Mouse (Mus musculus): ENCODE data around the gene Abcd1.
"Not testable (repeated sequence)": the region's sequence is repeated elsewhere in the genome, so short reads cannot be mapped to it uniquely, and the experiment has no call there.

Abcd1 gene

GRCm38 (mm10) chrX:73716109-73716661, at the start of gene Abcd1, which contains the start of gene Bcap31:
TSS of gene Abcd1 (plus strand) at chrX:73716597.
TSS of gene Bcap31 (minus strand) at chrX:73716175.
- DNase-seq, result peak; percentile 97

DNA sequence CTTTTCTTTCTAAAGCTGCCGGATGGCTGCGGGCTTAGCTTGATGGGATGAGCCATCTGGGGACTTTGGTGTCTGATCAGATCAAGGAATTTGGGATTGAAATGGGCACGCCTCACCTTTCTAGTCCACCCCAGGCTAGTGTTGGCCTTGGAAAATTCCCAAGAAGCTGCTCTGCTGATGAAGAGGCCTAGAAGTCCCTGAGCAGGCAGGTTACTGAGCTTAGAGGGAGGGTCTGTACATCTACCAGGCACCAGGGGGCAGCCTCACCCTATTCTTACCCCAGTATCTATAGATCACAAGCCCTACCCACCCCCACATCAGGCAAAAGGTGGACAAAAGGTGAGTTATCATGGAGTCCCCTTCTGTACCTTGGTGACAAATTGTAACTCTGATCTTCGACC, 44.4 kb upstream of the Abcd1 start:
- DNase-seq, result peak; percentile 71

DNA sequence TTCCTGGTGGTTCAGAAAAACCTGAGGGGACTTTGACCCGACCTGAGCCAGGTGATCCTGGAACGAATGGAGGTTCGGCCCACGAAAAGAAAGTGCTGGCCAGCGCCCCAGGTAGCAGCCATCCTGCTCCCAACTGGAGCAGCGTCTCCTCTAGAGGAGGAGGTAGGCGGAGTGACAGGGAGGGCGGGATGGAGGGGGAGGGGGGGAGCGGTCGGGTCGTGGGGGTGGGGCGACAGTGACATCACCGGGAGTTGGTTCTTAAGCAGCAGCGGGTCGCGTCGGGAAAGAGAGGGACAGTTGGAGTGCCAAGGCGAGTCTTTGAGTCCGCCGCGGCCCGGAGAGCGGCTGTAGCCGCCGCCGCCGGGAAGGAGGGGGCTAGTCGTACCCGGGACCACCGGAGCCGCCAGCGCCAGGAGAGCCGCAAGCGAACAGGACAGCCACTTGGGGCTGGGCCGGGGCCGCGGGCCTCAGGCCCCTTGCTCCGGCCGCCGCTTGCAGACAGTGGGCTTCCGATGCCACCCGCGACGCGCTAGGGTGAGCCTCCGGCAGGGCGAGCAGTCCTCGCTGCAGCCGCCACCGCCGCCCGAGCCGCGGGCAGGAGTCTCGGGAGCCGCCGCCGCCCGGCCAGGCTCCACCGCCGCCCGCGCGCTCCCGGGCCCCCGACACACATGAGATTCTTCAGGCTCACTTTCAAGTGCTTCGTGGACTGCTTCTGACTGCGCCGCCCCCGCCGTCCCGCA, 43.3 kb upstream of the Abcd1 start, which contains the start of gene Slc6a8:
Gene Slc6a8, plus strand, starts transcription at position 272 of the 740 bp plus-strand sequence.
- DNase-seq, result peak; percentile 46

GRCm38 (mm10) chrX:73673619-73673967, 42.8 kb upstream of the Abcd1 start:
- DNase-seq, result no peak

- DNase-seq, result no peak
Observed at GRCm38 (mm10) chrX:73673968-73674661, 42.3 kb upstream of the Abcd1 start.

DNA sequence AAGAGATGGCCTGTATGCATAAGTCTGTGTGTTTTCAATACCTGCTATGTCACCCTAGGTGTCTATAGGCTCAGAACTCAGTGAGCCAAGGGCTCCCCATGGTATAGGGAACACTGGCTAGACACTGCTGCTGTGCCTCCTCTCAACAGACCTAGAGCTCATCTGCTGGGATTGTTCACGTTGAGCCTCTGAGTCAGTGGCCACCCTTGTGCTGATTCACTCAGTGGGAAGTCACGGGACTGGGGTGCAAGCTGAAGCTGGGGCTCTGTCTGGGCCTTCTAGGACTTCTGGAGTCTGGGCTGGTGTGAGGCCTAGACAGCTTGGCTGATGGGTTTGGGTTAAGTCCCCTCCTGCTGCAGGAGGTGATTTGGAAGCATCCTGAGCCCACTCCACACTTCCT, 41.2 kb upstream of the Abcd1 start:
- no peak for DNase-seq

DNA sequence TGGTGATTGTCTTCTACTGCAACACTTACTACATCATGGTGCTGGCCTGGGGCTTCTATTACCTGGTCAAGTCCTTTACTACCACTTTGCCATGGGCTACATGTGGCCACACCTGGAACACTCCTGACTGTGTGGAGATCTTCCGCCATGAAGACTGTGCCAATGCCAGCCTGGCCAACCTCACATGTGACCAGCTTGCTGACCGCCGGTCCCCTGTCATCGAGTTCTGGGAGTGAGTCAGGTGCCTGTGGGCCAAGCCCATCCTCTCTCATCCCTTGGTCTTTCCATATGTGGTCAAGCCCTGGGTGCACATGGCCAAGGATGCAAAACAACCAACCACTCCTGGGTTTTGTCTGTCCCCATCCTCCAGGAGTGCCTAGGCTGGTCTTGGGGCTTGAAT, 39.7 kb upstream of the Abcd1 start:
- no peak for DNase-seq

GRCm38 (mm10) chrX:73684156-73684555, 32.2 kb upstream of the Abcd1 start:
- DNase-seq, result no peak

GRCm38 (mm10) chrX:73684978-73685377, 31.4 kb upstream of the Abcd1 start:
- DNase-seq, result no peak

DNA sequence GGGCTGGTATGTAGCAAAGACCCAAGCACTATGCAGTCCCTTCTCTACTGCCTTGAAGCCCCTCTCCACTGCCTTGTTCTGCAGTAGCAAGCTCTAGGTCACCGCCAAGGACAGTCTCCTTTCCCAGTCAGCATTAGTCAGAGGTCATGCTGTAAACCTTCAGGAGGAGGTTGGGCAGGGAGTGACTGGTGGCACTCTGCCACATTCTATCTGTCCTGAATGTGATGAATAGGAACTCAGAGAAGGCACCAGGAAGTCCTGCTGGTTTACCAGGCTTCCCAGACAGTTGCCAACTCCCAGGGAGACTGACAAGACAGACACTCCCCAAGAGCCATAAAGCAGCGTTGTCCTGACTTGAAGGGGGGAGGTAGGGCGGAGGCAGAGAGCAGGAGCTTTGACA, 30.8 kb upstream of the Abcd1 start:
- DNase-seq, result no peak

GRCm38 (mm10) chrX:73690917-73691629, 25.3 kb upstream of the Abcd1 start:
- DNase-seq, result peak; percentile 59

GRCm38 (mm10) chrX:73700472-73700871, 15.9 kb upstream of the Abcd1 start:
- DNase-seq, result peak; percentile 33

GRCm38 (mm10) chrX:73715476-73716108, 805 bp upstream of the Abcd1 start:
- peak; percentile 61 for DNase-seq

DNA sequence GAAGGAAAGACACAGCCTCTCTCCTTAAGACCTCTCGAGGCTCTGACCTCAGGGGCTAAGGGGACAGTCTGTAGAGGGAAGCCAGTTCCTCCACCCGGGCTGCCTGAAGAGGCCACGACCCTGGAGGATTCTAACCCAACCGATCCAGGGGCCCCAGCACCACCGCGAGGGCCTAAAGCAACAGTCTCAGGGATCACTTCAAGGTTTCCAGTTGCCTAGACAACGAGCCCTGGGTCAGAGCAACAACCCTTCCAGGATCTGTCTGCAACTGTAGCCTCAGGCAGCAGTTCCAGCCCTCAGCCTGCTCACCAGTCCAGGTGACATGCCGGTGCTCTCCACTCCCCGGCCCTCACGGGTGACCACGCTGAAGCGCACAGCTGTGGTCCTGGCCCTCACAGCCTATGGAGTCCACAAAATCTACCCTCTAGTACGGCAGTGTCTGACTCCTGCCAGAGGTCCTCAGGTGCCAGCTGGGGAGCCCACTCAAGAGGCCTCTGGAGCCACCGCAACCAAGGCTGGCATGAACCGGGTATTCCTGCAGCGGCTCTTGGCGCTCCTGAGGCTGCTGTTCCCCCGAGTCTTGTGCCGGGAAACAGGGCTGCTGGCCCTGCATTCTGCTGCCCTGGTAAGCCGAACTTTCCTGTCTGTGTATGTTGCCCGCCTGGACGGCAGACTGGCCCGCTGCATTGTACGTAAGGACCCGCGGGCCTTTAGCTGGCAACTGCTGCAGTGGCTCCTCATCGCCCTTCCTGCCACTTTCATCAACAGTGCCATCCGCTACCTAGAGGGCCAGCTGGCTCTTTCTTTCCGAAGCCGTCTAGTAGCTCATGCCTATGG, 530 bp downstream of the Abcd1 start:
- peak; percentile 35 for DNase-seq

- DNase-seq, result peak; percentile 57
Observed at GRCm38 (mm10) chrX:73717667-73718066, 1.3 kb downstream of the Abcd1 start.

GRCm38 (mm10) chrX:73718271-73718670, 1.9 kb downstream of the Abcd1 start:
- no peak for DNase-seq

GRCm38 (mm10) chrX:73718686-73719362, 2.4 kb downstream of the Abcd1 start:
- DNase-seq, result peak; percentile 39

GRCm38 (mm10) chrX:73730908-73731307, 14.5 kb downstream of the Abcd1 start:
- DNase-seq, result no peak

DNA sequence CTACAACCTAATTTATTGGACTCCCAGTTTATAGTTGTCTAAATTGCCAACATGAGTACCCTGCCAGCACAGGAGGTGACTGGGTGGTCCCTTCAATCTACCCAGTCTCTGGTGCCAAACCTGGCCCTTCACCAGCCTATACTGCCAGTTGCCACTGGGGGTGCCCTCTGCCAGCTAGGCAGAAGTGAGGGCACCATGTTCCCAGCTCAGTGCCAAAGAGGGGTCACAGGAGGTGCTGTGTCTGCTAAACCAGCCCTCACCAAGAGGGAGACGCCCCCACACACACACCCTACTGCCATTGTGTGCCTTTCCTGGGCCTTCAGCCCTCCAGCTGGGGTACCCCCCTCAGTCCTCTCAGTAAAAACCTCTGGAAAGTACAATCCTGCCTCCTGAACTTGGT, 21.8 kb downstream of the Abcd1 start:
- DNase-seq, result peak; percentile 9

DNA sequence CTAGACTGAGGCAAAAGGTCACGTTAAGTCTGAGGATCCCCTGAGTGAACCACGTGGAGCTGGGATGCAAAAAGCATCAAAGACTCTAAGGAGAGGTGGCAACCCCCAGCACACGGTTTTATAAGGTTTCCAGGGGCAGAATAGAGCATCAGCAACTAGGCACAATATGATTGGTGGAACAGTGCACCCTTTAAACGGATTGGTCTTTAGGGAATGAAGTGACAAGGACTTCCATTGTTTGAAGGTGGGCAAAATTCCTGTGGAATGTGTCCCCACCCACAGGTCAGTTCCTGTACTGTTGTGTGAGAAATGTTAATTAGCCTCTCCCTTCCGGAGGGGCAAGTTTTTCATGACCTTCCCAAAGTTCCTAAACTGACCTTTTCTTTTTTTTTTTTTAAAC, 22.8 kb downstream of the Abcd1 start:
- no peak for DNase-seq

GRCm38 (mm10) chrX:73739841-73740240, 23.4 kb downstream of the Abcd1 start:
- DNase-seq, result not testable (repeated sequence)

Data from thymus, postnatal 14 days (tissue).